Mouse (Mus musculus) spleen, postnatal 14 days (tissue): ENCODE data around the gene Kcne4.

ENCODE experiments used
- DNase-seq, 2 experiments: peaks; one replicate each; pipeline ENCODE4 v3.0.0; 2021 to 2022; ENCODE audit warnings: low spot score in 2 of 2

The Kcne4 gene

GRCm38 (mm10) chr1:78860056-78860455 is 43.5 kb downstream of the Kcne4 start:
- no peak for DNase-seq

- DNase-seq = no peak
These were observed 45.7 kb downstream of the Kcne4 start for GRCm38 (mm10) chr1:78862281-78862680.

- no peak for DNase-seq
These were observed 47.3 kb downstream of the Kcne4 start for GRCm38 (mm10) chr1:78863833-78864232.

- DNase-seq = no peak
These were observed 47.8 kb downstream of the Kcne4 start for GRCm38 (mm10) chr1:78864351-78864750.

GRCm38 (mm10) chr1:78864799-78865346 is 48.3 kb downstream of the Kcne4 start:
- DNase-seq = no peak

GRCm38 (mm10) chr1:78865991-78866390 is 49.4 kb downstream of the Kcne4 start:
- DNase-seq = no peak

- DNase-seq = no peak
These were observed 49.9 kb downstream of the Kcne4 start for GRCm38 (mm10) chr1:78866455-78866854.
